Mouse (Mus musculus): ENCODE results near the gene Etv3.
"Not testable (repeated sequence)": the region's sequence is repeated elsewhere in the genome, so short reads cannot be mapped to it uniquely, and the experiment has no call there.

Etv3 gene

DNA sequence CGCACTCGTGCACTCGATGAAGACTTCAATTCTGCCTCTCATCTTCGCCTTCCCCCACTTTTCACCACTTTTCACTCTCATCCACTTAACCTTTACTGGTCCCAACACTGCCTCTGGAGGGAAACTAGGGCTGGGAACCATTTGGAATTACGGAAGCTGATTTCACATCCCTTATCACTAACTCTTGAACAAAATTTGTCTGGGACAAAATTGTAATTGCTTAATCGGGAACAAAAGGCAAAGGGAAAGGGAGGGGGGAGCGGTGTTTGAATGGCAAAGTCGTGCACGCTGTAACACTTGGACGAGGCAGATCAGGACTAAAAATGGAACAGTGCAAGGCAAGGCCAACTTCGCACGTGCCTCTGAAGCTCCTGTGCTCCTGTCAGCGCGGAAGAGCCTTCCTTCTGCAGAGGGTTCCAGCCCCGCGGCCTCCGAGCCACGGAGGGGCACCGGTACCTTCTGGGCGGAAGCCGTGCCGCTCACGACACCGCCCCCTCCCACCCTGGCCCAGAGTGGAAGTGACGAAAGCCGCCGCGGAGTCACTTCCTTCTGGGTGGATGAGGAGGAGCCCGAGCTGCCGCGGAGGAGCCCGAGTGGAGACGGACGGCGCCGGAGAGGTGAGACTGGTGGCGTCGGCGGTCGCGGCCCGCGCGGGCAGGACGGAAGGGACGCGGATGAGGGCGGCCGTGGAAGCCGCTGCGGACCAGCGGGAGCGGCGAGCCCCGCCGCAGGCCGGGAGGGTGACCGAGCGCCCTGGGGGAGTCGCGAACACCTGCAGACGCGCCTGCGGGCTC, at the start of gene Etv3:
Gene Etv3, plus strand, starts transcription at position 365 of the 794 bp plus-strand sequence.
- peak; percentile 84 for DNase-seq (ENCODE audit: low read depth)

- DNase-seq (ENCODE audit: low read depth), result not testable (repeated sequence)
These were observed 47.3 kb upstream of the Etv3 start for GRCm38 (mm10) chr3:87477948-87478347.

DNA sequence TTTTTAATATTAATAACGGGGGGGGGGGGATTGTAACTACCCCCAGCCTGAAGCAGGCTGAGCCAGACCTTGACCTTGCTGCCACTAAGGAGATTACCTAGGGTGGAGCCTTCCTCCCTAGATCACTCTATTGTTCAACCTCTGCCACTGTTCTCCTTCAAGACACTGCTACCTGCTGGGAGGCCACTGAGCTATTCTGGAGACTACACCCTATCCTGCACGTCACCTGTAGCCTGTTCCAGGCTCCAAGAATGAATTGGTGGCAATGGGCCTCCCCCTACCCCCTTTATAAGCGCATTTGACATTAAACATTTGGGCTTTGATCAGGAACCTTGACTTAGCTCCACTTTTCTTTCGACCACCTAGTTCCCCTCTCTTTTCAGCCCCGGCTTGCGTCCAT, 46.6 kb upstream of the Etv3 start:
- not testable (repeated sequence) for DNase-seq (ENCODE audit: low read depth)

DNA sequence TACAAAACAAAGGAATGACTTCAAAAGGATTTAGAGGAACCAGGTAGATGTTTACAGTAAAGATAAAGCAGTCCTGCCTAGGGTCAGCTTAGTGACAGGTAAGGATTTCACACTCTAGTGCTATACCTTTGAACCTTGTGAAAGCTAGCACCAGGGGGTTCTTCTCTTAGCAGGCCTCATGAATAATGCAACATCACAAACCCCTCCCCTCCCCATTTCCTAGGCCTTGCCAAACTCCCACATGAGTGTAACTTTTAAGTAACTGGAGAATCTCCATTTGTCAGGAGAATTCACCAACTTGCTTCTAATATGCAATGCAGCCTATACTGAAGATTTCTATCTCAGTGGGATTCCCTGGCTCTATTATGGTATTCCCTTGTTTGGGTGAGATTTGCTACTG, 46.0 kb upstream of the Etv3 start:
- DNase-seq (ENCODE audit: low read depth), result not testable (repeated sequence)

DNA sequence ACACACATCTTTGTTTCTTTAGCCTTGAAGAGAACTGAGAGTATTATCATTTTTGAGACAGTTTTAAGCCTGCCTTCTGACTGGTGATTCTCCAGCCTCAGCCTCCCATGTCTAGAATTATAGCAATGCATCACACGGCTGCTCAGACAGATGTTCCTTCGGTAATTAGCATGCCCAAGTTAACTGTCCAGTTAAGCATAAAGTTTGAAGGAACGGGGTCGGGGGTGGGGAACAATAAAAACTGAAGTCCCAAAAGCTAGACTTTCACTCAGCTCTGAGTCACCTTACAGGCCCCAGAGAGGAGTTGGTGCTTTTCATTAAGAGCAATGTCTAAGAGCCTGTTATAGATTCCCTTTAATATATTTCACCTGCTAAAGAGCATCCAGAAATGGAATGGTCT, 37.8 kb upstream of the Etv3 start:
- no peak for DNase-seq (ENCODE audit: low read depth)

DNA sequence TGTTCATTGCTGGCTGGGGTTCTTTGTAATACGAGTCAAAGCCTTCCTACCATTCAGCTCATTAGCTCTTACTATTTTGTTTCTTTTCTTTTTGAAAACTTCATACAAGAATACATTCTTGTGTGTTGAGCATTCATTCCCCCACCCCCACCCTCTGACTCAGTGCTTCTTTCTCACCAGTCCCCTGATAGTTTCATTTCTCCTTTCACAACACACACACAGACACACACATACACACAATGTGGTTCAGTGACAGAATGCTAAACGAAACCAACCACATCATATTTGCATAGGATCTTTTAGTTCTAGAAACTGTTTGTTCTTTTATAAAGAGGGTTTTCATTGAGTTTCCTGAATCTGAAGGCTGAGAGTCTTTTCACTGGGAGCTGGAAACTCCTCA, 37.3 kb upstream of the Etv3 start:
- DNase-seq (ENCODE audit: low read depth), result no peak

GRCm38 (mm10) chr3:87498266-87498665, 26.9 kb upstream of the Etv3 start:
- no peak for DNase-seq (ENCODE audit: low read depth)

DNA sequence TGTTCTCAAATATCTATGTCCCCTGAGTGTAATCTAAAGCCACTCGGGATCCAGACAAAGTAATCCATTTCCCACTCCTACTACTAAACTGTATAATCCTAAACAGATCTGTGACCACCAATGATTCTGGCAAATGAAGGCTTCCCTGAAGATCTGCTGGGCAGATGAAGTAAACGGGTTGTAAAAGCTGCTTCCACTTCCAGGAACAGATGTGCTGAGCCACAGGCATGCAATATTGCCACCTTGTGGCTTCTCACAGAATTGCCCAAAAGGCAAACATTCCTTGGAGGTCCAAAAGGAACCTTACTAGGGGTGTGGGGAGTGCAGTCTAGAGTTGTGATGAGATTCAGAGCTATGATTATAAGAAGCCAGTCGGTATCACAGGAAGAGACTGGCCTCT, 26.1 kb upstream of the Etv3 start:
- DNase-seq (ENCODE audit: low read depth), result peak; percentile 82

DNA sequence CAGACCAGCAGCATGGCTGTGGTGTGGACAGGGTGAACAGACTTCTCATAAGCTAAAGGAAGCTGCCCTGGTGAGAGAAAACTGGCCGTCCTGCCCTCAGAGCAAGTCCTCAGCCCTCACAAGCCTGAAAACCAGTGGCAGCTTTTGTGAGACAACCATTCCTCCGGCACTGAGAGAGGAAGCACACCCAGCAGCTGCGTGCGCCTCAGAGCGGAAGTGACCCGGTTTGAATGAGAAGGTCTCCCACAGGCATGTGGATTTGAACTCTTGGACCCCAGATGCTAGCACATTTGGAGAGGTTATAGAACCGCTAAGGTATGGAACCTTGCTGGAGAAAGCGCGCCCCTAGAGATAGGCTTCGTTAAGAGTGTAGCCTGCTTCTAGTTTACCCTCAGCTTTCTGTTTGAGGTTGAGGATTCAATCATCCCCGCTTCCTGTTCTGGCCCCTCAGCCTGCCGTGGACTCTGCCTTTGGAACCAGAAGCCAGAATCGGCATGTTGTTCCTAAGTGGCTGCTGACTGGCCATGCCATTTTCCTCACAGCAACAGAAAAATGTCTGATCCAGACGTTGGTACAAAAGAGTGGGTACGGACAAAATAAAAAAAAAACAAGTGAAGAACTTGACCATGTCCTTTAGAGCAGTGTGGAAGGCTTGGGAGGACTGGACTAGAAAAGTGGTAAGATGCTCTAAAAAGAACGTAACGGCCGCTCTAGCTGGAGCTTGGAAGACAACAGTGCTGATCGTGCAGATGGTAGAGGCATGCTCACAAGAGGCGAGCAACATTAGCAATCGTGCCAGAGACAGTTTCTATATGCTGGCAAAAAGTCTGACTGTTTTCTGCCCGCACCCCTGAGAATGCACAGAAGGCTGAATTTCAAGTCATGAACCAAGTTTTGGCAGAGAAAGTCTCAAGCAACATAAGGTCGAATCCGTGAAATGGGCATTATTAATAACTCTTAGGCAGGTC, 24.8 kb upstream of the Etv3 start:
- peak; percentile 64 for DNase-seq (ENCODE audit: low read depth)

DNA sequence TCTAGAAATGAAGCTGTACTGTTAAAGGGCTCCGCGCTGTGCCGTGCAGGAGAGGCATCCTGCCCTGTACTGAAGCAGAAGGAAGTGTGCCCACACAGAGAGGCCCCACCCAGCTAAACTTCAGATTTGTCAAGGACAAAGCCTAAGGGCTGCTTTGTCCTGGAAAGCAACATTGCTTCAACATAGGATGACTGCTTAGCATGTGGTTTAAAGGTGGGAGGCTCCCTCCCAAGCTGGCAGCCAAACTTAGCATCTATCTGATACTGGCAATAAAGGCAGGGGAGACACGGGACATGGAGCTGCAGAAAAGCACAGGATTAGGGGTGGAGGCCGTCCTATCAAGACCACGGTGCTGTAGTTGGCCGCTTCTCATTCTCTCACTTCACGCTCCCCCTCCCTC, 24.1 kb upstream of the Etv3 start:
- DNase-seq (ENCODE audit: low read depth), result no peak

DNA sequence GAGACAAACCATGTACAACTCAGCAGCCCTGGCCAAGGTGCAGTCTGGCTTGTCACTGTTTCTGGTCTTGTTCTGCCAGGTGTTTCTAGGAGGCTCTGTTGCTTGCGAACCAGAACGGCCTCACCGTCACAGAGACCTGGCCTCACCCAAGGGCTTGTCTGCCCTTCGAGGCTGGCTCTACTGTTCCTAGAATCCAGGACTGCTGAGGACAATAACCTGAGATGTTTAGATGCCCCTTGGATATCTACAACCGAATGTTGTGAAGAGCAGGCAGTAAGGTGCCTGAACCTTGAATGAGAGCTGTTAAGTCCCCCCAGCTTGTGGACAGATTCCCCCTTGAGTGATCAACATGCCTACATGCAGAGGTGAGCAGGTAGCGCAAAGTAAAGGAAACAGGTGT, 22.4 kb upstream of the Etv3 start:
- no peak for DNase-seq (ENCODE audit: low read depth)

DNA sequence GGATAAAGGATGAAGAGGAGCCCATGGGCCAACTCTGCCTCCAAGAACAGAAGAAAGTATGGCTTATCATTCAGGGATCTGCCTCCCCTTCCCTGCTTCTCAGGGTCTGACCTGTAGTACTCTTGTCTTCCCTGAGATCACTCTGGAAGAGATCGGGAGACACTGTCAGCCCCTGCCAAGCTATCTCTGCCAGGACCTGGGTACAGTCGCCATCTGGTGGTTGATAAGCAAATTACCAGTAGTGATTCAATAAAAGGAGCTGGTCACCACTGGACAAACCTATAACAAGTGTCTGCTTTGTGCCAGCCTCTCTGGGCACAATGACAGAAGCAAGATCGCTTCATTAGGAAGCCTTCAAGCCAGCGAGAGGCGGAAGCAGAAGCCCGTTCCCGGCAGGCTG, 20.9 kb upstream of the Etv3 start:
- DNase-seq (ENCODE audit: low read depth), result peak; percentile 63

DNA sequence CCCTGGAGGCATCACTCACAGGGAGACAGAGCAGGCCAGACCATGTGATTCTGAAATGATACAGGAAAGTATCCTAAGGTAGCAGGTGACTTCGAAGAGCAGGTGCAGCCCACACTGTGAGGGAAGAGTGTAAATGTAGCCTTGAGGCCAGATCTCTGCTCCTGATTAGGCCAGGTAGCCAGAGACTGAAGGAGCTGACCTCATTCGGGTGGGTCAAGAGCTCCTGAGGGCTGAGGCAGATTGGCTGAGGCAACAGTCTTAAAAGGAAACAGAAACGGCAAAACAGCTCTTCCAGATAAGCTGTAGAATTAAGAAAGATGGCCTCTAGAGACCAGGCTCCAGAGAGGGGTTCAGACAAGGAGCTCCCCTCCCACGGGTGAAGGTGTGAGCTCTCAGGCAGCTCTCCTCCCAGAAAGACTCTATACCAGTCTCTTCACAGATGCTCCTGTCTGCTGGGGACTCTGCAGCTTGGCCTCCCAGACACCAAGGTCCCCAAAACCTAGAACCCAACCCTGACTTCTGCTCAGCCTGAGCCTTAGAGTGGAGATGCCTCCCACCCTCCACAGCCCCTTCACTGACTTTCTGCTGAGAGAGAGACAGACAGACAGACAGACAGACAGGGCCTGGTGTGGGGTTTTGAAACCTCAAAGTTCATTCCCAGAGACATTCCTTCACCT, 20.3 kb upstream of the Etv3 start:
- DNase-seq (ENCODE audit: low read depth), result no peak

DNA sequence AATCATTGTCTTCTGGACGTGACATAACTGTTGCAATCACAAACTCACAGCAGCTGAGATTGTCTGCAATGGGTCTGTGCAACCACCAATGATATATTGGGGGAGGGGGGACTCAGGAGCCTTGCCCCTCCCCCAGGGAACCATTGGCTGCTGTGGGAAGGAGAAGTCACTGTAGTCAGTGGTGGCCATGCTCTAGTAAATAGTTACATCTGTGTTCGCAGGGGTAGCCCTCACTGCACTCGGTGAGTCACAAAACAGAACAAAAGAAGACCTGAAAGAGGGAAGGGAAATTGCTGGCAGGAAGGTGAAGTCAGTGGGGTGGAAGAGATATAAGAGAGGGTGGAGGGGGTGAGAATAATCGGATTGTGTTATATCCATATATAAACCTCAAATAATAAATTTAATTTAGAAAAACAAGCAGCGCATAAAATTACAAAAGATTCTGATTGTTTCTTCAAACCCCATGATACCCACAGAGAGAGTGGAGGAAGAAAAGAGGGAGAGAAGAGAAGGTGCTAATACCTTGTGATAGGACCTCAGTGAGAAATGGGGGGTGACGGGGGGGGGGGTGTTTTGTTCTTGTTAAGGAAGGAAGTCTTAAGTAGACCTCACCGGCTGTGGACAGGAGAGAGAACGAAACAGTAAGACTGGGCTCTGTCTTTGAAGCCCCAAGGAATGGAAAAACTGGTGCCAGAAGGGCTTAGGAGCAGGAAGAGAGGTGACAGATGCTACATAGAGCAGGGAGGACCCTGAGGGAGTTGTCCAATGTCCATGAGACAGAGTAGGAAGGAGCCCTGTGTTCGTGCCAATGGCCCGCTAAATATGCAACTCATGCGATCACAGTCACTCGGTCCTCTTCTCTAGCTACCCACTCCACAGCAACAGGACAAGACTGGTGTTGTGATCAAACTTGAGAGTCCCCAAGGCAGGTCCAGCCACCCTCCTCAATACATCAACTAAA, 18.5 kb upstream of the Etv3 start:
- DNase-seq (ENCODE audit: low read depth), result peak; percentile 29

- DNase-seq (ENCODE audit: low read depth), result peak; percentile 88
These were observed 16.9 kb upstream of the Etv3 start for GRCm38 (mm10) chr3:87508205-87508901.

GRCm38 (mm10) chr3:87509061-87509460, 16.1 kb upstream of the Etv3 start:
- DNase-seq (ENCODE audit: low read depth), result peak; percentile 30

GRCm38 (mm10) chr3:87510832-87511231, 14.4 kb upstream of the Etv3 start:
- no peak for DNase-seq (ENCODE audit: low read depth)

GRCm38 (mm10) chr3:87511971-87512765, 13.0 kb upstream of the Etv3 start:
- peak; percentile 93 for DNase-seq (ENCODE audit: low read depth)

DNA sequence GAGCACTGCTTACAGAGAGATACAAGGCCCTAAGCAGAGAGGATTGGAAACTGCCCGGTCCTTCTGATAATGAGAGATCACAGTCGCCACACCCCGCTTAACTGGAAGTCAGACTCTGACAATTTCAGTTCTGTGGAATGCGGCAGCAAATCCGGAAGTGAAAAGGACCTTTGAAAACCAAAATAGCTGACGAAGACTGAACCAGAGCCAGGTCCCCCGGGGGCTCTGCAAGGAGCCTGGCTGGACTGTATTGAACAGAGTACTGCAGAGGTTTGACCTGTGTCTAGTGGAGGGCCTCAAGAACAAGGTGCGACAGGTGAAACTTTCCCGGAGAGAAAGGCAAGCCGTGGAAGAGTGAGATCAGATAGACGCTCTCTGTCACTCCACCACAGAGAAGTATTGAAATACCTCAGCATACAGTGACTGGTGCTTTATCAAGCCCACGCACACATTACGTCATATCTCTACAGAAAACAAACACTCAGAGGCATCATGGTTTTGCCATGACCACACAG, 9.6 kb upstream of the Etv3 start:
- DNase-seq (ENCODE audit: low read depth), result peak; percentile 74

DNA sequence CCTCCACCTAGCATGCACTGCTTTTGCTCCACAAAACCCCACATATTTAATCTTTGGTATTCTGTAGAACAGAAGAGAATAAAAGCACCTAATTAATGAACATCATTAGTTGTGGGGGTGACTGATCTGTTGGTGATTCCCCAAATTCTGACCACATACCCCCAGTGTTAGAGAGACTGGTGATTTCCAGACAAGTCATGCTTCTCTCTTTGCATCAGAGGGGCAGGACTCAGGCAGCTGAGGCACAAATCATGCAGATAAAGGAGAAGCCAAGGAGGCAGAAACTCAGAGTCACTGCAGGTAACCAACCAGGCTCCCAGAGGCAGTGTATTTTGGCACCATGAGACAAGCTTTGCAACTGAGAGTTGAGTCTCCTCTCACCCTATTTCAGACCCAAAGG, 6.8 kb upstream of the Etv3 start:
- DNase-seq (ENCODE audit: low read depth), result no peak
